Mouse (Mus musculus) kidney, embryonic 15.5 days (tissue): ENCODE measurements around the gene Flad1. TPM values are rescaled to one million over a fixed set of nuclear protein-coding genes. Genes with fewer than 3 reads are reported as not detected.

Experiments used
- ATAC-seq: fragments of 200-750 bp; cut with Nextera tagmentation; replicated peaks from 2 replicates; pipeline ENCODE4 v1.8.0; 2017; ENCODE audit warnings: moderate TSS enrichment; ENCODE audit not compliant: low FRiP score
- H3K27ac ChIP-seq: fragments of 300-500 bp; sonication (generic); 2 replicates; pipeline ENCODE4 v1.5.1; 2015; ENCODE audit warnings: mild to moderate bottlenecking, inconsistent platforms
- H3K27me3 ChIP-seq: fragments of 300-500 bp; sonication (generic); 2 replicates; pipeline ENCODE4 v1.6.1; 2015; ENCODE audit warnings: inconsistent platforms
- H3K36me3 ChIP-seq: fragments of 300-500 bp; sonication (generic); 2 replicates; pipeline ENCODE4 v1.6.1; 2015; ENCODE audit warnings: inconsistent platforms
- H3K4me1 ChIP-seq: fragments of 300-500 bp; sonication (generic); 2 replicates; pipeline ENCODE4 v1.6.1; 2015; ENCODE audit warnings: inconsistent platforms
- H3K4me2 ChIP-seq: fragments of 300-500 bp; sonication (generic); 2 replicates; pipeline ENCODE4 v1.6.1; 2015; ENCODE audit warnings: moderate library complexity, mild to moderate bottlenecking, inconsistent platforms
- H3K4me3 ChIP-seq: fragments of 300-500 bp; sonication (generic); replicated peaks from 2 replicates; pipeline ENCODE4 v1.5.1; 2015; ENCODE audit warnings: mild to moderate bottlenecking, inconsistent platforms
- H3K9ac ChIP-seq: fragments of 300-500 bp; sonication (generic); 2 replicates; pipeline ENCODE4 v1.6.1; 2015; ENCODE audit warnings: mild to moderate bottlenecking, inconsistent platforms
- H3K9me3 ChIP-seq: fragments of 300-500 bp; sonication (generic); replicated peaks from 2 replicates; pipeline ENCODE4 v1.6.1; 2016; ENCODE audit warnings: inconsistent platforms
- WGBS: fragments of 180-500 bp; shearing (Covaris S2); methylation state at CpG from one replicate; pipeline ENCODE4 v1.1.7; 2015; ENCODE audit warnings: mixed read lengths; 5-methylcytosine and 5-hydroxymethylcytosine counted together
- polyA plus RNA-seq: library from polyadenylated mRNA; unstranded; fragments of >200 nt; fragmentation: Nextera tagmentation; extraction: Ambion mirVana; gene quantifications from 2 replicates; pipeline ENCODE4 v1.2.1, GENCODE M21; 2015

The Flad1 gene
- polyA plus RNA-seq, 1 experiment from 2014 or later = 31.4 TPM

DNA sequence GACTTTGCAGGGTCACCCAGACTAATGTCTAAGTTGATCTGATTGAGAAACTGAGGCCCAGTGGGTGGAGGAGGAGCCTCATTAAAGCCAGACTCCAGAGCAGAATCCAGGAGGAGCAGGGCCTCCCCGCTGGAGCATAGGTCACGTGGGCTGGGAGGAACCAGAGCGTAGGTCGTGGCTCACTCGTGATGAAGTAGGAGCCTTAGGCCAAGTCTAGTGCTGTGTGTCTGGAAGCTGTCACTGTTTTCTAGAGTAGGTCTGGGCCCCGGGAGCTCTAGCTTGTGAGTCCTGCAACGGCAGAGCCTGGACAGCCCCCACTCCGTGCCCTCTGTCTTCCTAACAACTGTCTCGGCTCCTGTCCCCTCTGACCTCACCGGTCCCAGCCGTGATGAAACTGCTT is 44.3 kb downstream of the Flad1 start:
- H3K27ac ChIP-seq = no peak overlapping the region
- no peaks in the 10 kb centered on the region for H3K36me3 ChIP-seq
- peaks cover 26% of the 10 kb centered on the region for H3K4me1 ChIP-seq
- H3K27me3 ChIP-seq = no peaks in the 10 kb centered on the region
- H3K4me2 ChIP-seq = no peak overlapping the region
- no peak overlapping the region for H3K4me3 ChIP-seq
- 53% methylated on average over 11 of the region's 11 CpGs for WGBS
- no peak for ATAC-seq
- no peak overlapping the region for H3K9ac ChIP-seq
- H3K9me3 ChIP-seq = no peaks in the 10 kb centered on the region

DNA sequence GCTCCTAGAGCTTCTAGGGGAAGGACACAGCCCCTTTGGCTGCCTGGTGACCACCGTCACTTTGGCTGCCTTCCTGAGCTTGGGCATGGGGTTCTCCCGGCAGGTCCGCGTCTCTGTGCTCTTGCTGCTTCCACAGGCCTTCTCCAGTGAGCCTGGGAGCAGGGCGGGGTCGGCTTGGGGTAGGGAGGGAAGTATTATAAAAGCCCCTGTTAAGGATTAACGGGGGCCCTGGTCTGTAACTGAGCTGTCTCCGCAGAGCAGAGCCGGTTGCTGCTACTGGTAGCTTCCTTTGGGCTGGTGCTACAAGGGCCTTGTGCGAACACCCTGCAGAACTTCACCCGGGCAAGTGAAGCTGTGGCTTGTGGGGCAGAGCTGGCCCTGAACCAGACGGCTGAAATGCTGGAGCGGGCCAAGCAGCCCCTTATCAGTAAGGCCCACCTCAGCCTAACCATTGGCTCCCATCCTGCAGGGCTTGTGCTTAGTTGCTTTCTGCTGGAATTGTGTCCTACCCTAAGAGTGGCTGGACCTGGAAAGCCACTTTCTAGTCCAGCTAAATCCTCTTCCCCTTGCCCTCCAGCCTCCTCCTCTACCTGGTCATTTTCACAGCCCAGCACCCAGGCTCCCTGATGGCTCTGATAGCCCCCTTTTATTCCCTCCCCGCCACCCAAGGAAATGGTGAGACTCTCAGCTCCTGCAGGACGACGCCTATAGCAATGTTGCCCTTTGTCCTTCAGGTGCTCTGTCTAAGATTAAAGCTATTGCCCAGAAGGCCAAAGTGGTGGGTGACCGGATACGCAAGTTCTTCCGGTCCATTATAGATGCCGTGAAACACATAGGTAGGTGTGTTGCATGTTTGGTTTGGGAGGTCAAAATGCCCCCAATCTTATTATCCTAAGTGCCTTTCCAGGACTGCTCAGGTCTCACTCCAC is 45.9 kb downstream of the Flad1 start:
- peak overlapping the region; percentile 59 for H3K27ac ChIP-seq
- peak; percentile 75 for ATAC-seq

GRCm38 (mm10) chr3:89365153-89365485 is 46.6 kb downstream of the Flad1 start, which contains the start of gene Dcst1:
Gene Dcst1 (minus strand): TSS chr3:89365253.
- no peak within 1 kb of the TSS for H3K9ac ChIP-seq
- peaks cover 26% of the 10 kb centered on the region for H3K4me1 ChIP-seq
- no peak within 1 kb of the TSS for H3K4me3 ChIP-seq
- peak within 1 kb of the TSS; percentile 59 for H3K27ac ChIP-seq
- H3K36me3 ChIP-seq = no peaks in the 10 kb centered on the region
- peak; percentile 18; the same call in 1 of the 2 replicates for ATAC-seq
- 91% methylated on average over 11 of the region's 11 CpGs for WGBS
- H3K4me2 ChIP-seq = no peak within 1 kb of the TSS
- H3K27me3 ChIP-seq = no peaks in the 10 kb centered on the region
- no peaks in the 10 kb centered on the region for H3K9me3 ChIP-seq

More for the DNA sequence above, 45.9 kb downstream of the Flad1 start:
- Histone ChIP-seq H3K27me3 (no peaks in the 10 kb centered on the region), H3K36me3 (no peaks in the 10 kb centered on the region), H3K4me1 (peaks cover 26% of the 10 kb centered on the region), H3K4me2 (no peak overlapping the region), H3K9me3 (no peaks in the 10 kb centered on the region), H3K9ac (no peak overlapping the region), H3K4me3 (no peak overlapping the region)
- 63% methylated on average over 20 of the region's 20 CpGs for WGBS

DNA sequence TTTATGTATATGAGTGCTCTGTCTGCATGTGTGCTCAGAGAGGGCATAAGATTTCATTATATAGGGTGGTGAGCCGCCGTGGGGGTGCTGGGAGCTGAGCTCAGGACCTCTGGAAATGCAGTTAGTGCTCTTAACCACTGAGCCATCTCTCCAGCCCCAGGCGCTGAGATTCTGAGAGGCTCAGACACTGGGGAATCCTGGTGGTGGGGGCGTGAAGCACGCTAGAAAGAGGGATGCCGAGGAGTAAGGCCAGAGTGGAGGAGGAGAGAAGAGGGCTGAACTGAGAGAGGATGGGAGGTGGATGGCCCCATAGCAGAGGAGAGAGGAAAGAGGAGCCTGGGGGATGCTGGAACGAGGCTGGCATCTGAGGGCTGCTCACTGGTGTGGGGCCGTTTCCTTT is 47.0 kb downstream of the Flad1 start:
- Histone ChIP-seq H3K36me3 (no peaks in the 10 kb centered on the region), H3K27ac (no peak overlapping the region), H3K9ac (no peak overlapping the region), H3K4me1 (peaks cover 26% of the 10 kb centered on the region), H3K4me2 (no peak overlapping the region), H3K4me3 (no peak overlapping the region), H3K9me3 (no peaks in the 10 kb centered on the region), H3K27me3 (no peaks in the 10 kb centered on the region)
- no peak for ATAC-seq
- WGBS = 67% methylated on average over 8 of the region's 8 CpGs

- H3K4me3 ChIP-seq = no peak within 1 kb of the TSS
- no peaks in the 10 kb centered on the region for H3K36me3 ChIP-seq
- H3K4me2 ChIP-seq = no peak within 1 kb of the TSS
- WGBS = 84% methylated on average over 7 of the region's 7 CpGs
- no peaks in the 10 kb centered on the region for H3K27me3 ChIP-seq
- ATAC-seq = no peak
- no peaks in the 10 kb centered on the region for H3K9me3 ChIP-seq
- peaks cover 20% of the 10 kb centered on the region for H3K4me1 ChIP-seq
- no peak within 1 kb of the TSS for H3K27ac ChIP-seq
- no peak within 1 kb of the TSS for H3K9ac ChIP-seq
Observed at GRCm38 (mm10) chr3:89361675-89362074, 50.0 kb downstream of the Flad1 start, which contains the start of gene Dcst2. Gene Dcst2 (plus strand): TSS chr3:89361975.

GRCm38 (mm10) chr3:89360237-89360636 is 51.4 kb downstream of the Flad1 start:
- Histone ChIP-seq H3K4me1 (peaks cover 20% of the 10 kb centered on the region), H3K27me3 (0 out of 2 replicates have a peak, but pooled peaks cover 3% of the 10 kb centered on the region), H3K4me3 (no peak overlapping the region), H3K9ac (no peak overlapping the region), H3K36me3 (no peaks in the 10 kb centered on the region), H3K9me3 (no peaks in the 10 kb centered on the region), H3K27ac (no peak overlapping the region), H3K4me2 (no peak overlapping the region)
- 76% methylated on average over 3 of the region's 3 CpGs for WGBS
- ATAC-seq = no peak

GRCm38 (mm10) chr3:89359630-89360029 is 52.0 kb downstream of the Flad1 start:
- peaks cover 19% of the 10 kb centered on the region for H3K4me1 ChIP-seq
- H3K27ac ChIP-seq = no peak overlapping the region
- H3K4me3 ChIP-seq = no peak overlapping the region
- no peak for ATAC-seq
- no peaks in the 10 kb centered on the region for H3K36me3 ChIP-seq
- no peak overlapping the region for H3K9ac ChIP-seq
- H3K27me3 ChIP-seq = 0 out of 2 replicates have a peak, but pooled peaks cover 3% of the 10 kb centered on the region
- no peak overlapping the region for H3K4me2 ChIP-seq
- WGBS = 74% methylated on average over 6 of the region's 6 CpGs
- no peaks in the 10 kb centered on the region for H3K9me3 ChIP-seq

DNA sequence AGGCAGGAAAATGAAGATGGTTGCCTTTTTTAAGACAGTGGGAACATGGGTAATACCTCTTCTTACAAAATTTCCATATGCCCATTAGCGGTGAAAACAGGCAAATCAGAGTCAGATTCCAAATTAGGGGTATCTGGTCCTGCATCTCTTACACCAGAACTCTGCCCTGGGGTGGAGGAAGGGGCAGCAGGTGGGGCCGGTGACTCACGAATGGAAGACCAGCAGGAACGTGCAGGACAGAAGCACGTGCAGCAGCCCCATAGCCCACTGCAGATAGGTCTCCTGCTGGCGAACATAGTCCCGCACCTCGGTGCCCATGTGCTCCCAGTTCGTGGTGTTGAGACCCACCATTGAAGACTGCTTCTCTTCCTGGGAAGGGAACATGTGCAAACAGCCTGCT is 55.6 kb downstream of the Flad1 start:
- Histone ChIP-seq H3K4me3 (no peak overlapping the region), H3K4me2 (no peak overlapping the region), H3K9me3 (no peaks in the 10 kb centered on the region), H3K27me3 (0 out of 2 replicates have a peak, but pooled peaks cover 6% of the 10 kb centered on the region), H3K27ac (peak overlapping the region; percentile 54; the same call in 1 of the 2 replicates), H3K4me1 (peaks cover 27% of the 10 kb centered on the region), H3K36me3 (no peaks in the 10 kb centered on the region), H3K9ac (no peak overlapping the region)
- no peak for ATAC-seq
- WGBS = 68% methylated on average over 9 of the region's 9 CpGs

DNA sequence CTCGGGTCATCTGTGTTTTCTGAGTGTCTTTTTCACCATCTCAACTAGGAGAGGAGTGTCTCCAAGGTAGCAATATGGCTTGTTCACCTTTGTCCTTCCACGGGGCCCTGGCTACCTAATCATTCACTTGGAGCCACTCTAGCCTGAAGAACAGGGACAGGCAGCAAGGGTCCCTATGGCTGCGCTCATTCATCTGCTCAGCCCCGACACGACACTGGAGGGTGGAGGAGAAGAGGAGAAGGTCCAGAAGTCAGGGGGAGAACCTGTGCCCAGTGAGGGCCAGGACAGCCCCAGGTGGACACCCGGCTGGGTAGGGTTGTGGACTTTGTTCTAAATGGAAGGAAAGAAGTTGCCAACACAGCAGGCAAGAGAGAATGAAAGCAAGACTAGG is 56.2 kb downstream of the Flad1 start:
- peak; percentile 45; the same call in 1 of the 2 replicates for ATAC-seq
- Histone ChIP-seq H3K36me3 (no peaks in the 10 kb centered on the region), H3K4me3 (no peak overlapping the region), H3K4me2 (peak overlapping the region; percentile 16; the same call in 1 of the 2 replicates), H3K4me1 (peaks cover 29% of the 10 kb centered on the region), H3K9ac (no peak overlapping the region), H3K9me3 (no peaks in the 10 kb centered on the region), H3K27ac (peak overlapping the region; percentile 54), H3K27me3 (0 out of 2 replicates have a peak, but pooled peaks cover 7% of the 10 kb centered on the region)
- WGBS = 62% methylated on average over 6 of the region's 6 CpGs

DNA sequence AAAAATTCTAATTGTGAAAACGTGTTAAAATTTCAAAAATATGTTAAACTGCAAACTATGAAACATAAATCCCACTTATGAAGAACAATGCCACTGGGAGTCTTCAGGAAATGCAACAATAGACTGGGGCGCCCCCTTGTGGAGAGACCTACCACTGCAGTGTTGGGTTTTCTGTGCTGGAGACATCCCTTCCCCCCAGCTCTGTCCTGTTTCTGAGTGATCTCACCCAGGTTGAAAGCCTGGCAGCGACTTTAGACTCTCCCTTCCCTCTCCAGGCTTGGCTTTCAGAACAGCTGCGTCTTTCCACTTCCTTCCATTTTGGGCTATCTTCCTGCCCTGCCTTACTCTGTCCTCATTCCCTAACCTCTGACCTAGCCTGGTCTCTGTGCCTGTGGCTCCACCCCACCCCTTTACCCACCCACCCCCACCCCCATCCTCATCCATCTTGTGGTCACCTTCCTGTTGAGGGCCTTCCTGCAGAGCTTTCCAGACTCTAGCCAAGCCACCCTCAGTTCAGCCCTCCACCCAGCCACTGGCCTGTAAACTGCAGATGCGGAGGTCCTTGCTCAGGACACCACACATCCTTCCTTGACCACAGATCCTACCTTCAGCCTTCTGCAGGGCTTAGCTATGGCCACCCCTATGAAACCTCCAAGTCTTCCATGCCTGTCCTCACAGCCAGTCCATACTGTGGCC is 56.7 kb downstream of the Flad1 start:
- Histone ChIP-seq H3K4me3 (no peak overlapping the region), H3K27me3 (0 out of 2 replicates have a peak, but pooled peaks cover 10% of the 10 kb centered on the region), H3K9me3 (no peaks in the 10 kb centered on the region), H3K36me3 (no peaks in the 10 kb centered on the region), H3K4me2 (peak overlapping the region; percentile 16; the same call in 1 of the 2 replicates), H3K27ac (peak overlapping the region; percentile 54), H3K9ac (no peak overlapping the region), H3K4me1 (peaks cover 35% of the 10 kb centered on the region)
- ATAC-seq = peak; percentile 27
- WGBS = 14% methylated on average over 5 of the region's 5 CpGs

DNA sequence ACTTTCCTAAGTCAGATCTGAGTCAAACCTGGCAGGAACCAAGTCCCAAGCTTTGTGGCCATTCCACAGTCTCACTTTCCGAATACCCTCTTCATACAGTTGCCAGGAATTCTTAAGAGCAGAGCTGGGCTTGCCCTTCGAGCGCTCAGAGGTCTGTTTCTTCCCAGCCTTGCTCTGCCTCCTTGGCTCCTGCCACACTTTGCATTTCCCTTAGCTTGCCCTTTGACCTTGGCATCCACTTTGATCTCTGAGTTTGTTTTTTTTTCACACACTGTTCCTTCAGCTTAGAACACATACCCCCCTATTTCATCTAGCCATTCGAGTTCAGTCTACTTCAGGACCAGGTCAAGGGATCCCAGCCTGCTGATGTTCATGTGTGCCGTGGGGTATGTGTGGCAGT is 60.4 kb downstream of the Flad1 start:
- Histone ChIP-seq H3K4me2 (no peak overlapping the region), H3K27me3 (0 out of 2 replicates have a peak, but pooled peaks cover 10% of the 10 kb centered on the region), H3K36me3 (peaks cover 6% of the 10 kb centered on the region), H3K27ac (no peak overlapping the region), H3K4me3 (no peak overlapping the region), H3K9ac (no peak overlapping the region), H3K9me3 (no peaks in the 10 kb centered on the region), H3K4me1 (peaks cover 60% of the 10 kb centered on the region)
- ATAC-seq = no peak
- 42% methylated on average over 5 of the region's 5 CpGs for WGBS
